Mouse (Mus musculus): ENCODE results near the gene Ankrd50.

DNA sequence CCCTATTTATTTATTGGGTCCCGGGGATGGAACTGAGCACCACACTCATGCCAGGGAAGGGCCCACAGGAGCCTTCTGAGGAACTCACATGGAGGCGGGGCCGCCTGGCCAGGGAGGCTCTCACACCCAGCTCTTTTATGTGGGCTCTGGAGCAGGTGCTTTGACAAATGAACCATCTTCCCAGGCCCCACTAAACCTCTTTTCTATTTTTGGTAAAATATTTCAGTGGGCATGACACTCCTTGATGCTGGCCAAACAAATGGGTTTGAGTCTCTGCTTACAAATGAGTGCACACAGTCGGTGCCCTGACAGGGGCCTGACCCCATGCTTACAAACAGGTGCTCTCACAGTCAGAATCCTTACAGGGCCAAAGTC lies 24.4 kb downstream of the Ankrd50 start:
- TF ChIP-seq CTCF (IDR thresholded peaks at IDR 0.05) (no peak), POLR2A (IDR thresholded peaks at IDR 0.05; ENCODE audit: insufficient read depth, low read depth, low read length) (no peak)
